Mouse (Mus musculus) heart, embryonic 13.5 days (tissue): ENCODE measurements around the gene Fbxo44. TPM values are rescaled to one million over a fixed set of nuclear protein-coding genes. Genes with fewer than 3 reads are reported as not detected.
"Not testable (repeated sequence)": the region's sequence is repeated elsewhere in the genome, so short reads cannot be mapped to it uniquely, and the experiment has no call there.

ENCODE experiments used
- ATAC-seq: fragments of 200-750 bp; cut with Nextera tagmentation; 2 replicates; pipeline ENCODE4 v1.8.0; 2017; ENCODE audit warnings: moderate TSS enrichment; ENCODE audit not compliant: insufficient number of reproducible peaks, low FRiP score, low TSS enrichment; ENCODE audit errors: extremely low read depth
- H3K27ac ChIP-seq: fragments of 300-500 bp; sonication (generic); replicated peaks from 2 replicates; pipeline ENCODE4 v1.5.1; 2015; ENCODE audit warnings: moderate library complexity, mild to moderate bottlenecking, inconsistent platforms
- H3K27me3 ChIP-seq: fragments of 300-500 bp; sonication (generic); replicated peaks from 2 replicates; pipeline ENCODE4 v1.6.1; 2015; ENCODE audit warnings: mild to moderate bottlenecking, inconsistent platforms
- H3K36me3 ChIP-seq: fragments of 300-500 bp; sonication (generic); 2 replicates; pipeline ENCODE4 v1.6.1; 2015; ENCODE audit warnings: mild to moderate bottlenecking, inconsistent platforms
- H3K4me1 ChIP-seq: fragments of 300-500 bp; sonication (generic); 2 replicates; pipeline ENCODE4 v1.6.1; 2015; ENCODE audit warnings: inconsistent platforms
- H3K4me2 ChIP-seq: fragments of 300-500 bp; sonication (generic); 2 replicates; pipeline ENCODE4 v1.6.1; 2015; ENCODE audit warnings: inconsistent platforms, mild to moderate bottlenecking, moderate library complexity
- H3K4me3 ChIP-seq: fragments of 300-500 bp; sonication (generic); 2 replicates; pipeline ENCODE4 v1.5.1; 2015; ENCODE audit warnings: moderate library complexity, mild to moderate bottlenecking, inconsistent platforms
- H3K9ac ChIP-seq: fragments of 300-500 bp; sonication (generic); 2 replicates; pipeline ENCODE4 v1.6.1; 2015; ENCODE audit warnings: inconsistent platforms, mild to moderate bottlenecking, moderate library complexity
- H3K9me3 ChIP-seq: fragments of 300-500 bp; sonication (generic); 2 replicates; pipeline ENCODE4 v1.6.1; 2016; ENCODE audit warnings: inconsistent platforms
- WGBS: fragments of 180-500 bp; shearing (Covaris S2); methylation state at CpG from one replicate; pipeline ENCODE4 v1.1.7; 2015; ENCODE audit warnings: mixed read lengths; 5-methylcytosine and 5-hydroxymethylcytosine counted together
- polyA plus RNA-seq: library from polyadenylated mRNA; unstranded; fragments of >200 nt; fragmentation: Nextera tagmentation; extraction: Ambion mirVana; gene quantifications from 2 replicates; pipeline ENCODE4 v1.2.1, GENCODE M21; 2015

Gene Fbxo44
- polyA plus RNA-seq, 1 experiment from 2014 or later = 20.9 TPM

DNA sequence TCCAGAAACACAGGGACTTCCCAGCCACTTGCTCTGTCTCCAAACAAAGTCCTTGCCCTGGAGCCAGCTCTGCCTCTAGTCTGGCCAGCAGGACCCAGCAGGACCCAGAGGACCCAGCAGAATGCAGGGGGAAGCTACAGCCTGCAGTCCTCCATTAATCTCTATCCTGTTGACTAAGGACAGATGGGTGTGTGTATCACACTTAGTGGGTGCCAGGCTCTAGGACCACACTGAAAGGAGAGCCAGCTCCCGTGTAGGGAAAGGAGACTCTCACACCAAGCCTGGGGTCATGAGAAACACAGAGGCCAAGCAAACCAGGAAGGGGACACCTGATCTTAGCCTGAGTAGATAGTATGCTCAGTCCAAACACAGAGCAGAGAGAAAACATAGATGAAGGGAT, 32.0 kb downstream of the Fbxo44 start:
- H3K4me2 ChIP-seq = no peak overlapping the region
- H3K9ac ChIP-seq = no peak overlapping the region
- H3K36me3 ChIP-seq = no peaks in the 10 kb centered on the region
- H3K4me3 ChIP-seq = no peak overlapping the region
- peaks cover 16% of the 10 kb centered on the region for H3K4me1 ChIP-seq
- H3K9me3 ChIP-seq = no peaks in the 10 kb centered on the region
- peaks cover 95% of the 10 kb centered on the region for H3K27me3 ChIP-seq
- WGBS = 53% methylated on average over 1 of the region's 1 CpGs
- H3K27ac ChIP-seq = no peak overlapping the region
- no peak for ATAC-seq

DNA sequence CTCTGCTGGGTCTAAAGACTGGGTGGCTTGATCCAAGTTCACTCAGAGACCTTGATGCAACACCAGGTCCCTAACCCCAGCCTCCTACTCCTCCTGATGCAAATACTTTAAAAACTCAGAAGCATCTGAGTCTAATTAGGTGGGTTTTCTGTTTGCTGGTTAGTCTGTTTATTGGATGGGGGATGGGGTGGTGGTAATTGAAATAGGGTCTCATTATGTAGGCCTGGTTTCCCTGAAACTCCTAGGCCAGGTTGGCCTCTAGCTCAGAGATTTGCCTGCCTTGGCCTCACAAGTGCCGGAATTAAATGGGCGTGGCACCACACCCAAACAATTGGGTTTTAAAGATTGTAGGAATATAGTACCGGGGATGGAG, 37.6 kb downstream of the Fbxo44 start:
- Histone ChIP-seq H3K36me3 (no peaks in the 10 kb centered on the region), H3K9ac (no peak overlapping the region), H3K4me3 (no peak overlapping the region), H3K27ac (no peak overlapping the region), H3K4me2 (no peak overlapping the region), H3K4me1 (no peaks in the 10 kb centered on the region), H3K27me3 (peaks cover 65% of the 10 kb centered on the region), H3K9me3 (no peaks in the 10 kb centered on the region)
- WGBS = 78% methylated on average over 3 of the region's 3 CpGs
- no peak for ATAC-seq

DNA sequence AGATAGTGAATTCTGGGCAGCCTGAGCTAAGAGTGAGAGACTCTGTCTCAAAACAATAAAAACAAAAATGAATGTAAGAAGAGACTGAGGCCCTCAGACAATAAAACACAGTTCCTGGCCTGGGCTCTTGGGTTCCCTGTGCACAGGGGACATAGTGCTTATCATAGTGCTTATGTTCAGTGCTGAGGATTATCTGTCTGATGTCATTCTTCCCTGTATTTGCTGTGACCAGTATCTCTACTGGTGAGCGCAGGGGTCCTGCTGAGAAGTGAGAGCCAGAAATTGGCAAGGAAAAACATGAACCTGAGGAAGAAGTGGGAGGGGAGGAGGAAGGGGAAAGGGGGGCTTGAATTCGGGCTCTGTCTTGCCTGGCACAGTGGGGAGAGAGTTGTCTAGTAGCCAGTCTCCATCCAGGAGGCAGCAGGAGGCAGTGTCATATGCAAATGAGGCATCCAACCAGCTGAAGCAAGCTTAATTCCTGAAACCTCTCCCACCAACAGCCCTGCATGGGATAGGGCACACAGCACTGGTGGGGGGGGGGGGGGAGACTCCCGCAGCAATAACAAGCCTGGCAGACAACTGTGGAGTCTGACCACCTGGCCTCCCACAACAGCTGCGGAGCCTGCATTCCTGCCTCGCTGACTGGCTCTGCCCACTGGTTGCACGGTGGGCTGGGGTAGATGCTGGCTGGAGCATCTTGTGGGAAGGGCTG, 38.1 kb downstream of the Fbxo44 start:
- Histone ChIP-seq H3K4me3 (no peak overlapping the region), H3K4me1 (no peaks in the 10 kb centered on the region), H3K27me3 (peaks cover 60% of the 10 kb centered on the region), H3K27ac (no peak overlapping the region), H3K4me2 (no peak overlapping the region), H3K9ac (no peak overlapping the region), H3K36me3 (no peaks in the 10 kb centered on the region), H3K9me3 (peaks cover 3% of the 10 kb centered on the region; the same call in 1 of the 2 replicates)
- ATAC-seq = no peak
- 13% methylated on average over 6 of the region's 6 CpGs for WGBS

DNA sequence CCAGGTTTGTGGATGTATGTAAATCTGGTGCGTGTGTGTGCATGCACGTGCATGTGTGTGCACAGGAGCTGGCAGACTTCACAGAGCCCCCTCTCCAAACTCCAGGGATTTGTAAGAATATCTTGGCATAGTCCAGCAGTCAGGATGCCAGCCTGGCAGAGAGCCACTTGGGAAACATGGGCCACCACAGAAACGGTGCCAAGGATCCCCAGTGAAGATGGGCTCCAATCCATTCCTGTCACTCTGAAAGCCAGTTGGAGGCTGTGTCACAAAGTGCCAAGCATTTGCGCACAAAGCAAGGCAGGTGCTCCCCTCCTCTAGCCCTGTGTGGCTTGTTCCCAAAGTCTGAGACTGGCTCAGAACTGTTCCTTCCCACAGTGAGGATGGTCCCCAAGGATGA, 38.9 kb downstream of the Fbxo44 start:
- Histone ChIP-seq H3K27me3 (peaks cover 52% of the 10 kb centered on the region), H3K4me3 (no peak overlapping the region), H3K27ac (no peak overlapping the region), H3K9ac (no peak overlapping the region), H3K36me3 (no peaks in the 10 kb centered on the region), H3K4me2 (no peak overlapping the region), H3K4me1 (no peaks in the 10 kb centered on the region), H3K9me3 (peaks cover 3% of the 10 kb centered on the region; the same call in 1 of the 2 replicates)
- 75% methylated on average over 4 of the region's 4 CpGs for WGBS
- ATAC-seq = no peak

DNA sequence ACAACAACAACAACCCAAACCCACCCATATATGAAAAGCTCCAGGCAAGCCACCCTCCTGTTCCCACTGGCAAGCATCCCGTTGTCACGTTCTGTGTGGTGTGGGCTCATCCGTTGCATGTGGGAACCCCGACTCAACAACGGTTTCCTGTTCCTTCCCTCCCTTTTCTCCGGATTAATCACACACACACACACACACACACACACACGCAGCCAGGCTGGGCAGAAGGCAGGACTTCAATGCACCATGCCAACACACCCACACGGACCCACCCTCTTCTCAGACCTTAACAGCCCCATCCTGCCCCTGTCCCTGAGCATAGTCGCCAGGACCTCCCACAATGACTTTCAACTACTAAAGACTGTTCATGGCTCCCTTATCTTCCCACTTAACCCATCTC, 39.7 kb downstream of the Fbxo44 start:
- Histone ChIP-seq H3K27ac (no peak overlapping the region), H3K27me3 (peaks cover 44% of the 10 kb centered on the region), H3K9ac (no peak overlapping the region), H3K9me3 (peaks cover 3% of the 10 kb centered on the region; the same call in 1 of the 2 replicates), H3K4me2 (no peak overlapping the region), H3K4me1 (peaks cover 3% of the 10 kb centered on the region), H3K36me3 (no peaks in the 10 kb centered on the region), H3K4me3 (no peak overlapping the region)
- 71% methylated on average over 9 of the region's 9 CpGs for WGBS
- no peak for ATAC-seq

DNA sequence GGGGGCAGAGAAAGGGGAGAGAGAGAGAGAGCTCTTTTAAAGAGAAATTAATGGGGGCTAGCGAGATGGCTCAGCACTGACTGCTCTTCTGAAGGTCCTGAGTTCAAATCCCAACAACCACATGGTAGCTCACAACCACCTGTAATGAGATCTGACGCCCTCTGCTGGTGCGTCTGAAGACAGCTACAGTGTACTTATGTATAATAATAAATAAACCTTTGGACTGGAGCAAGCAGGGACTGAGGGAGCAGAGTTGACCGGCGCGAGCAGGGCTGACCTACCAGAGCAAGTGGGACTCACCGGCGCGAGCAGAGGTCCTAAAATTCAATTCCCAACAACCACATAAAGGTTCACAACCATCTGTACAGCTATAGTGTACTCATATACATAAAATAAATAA, 40.7 kb downstream of the Fbxo44 start:
- H3K9me3 ChIP-seq, H3K9ac ChIP-seq, ATAC-seq, H3K27ac ChIP-seq, H3K36me3 ChIP-seq, H3K4me2 ChIP-seq, H3K4me3 ChIP-seq: not testable (repeated sequence)
- 76% methylated on average over 9 of the region's 9 CpGs for WGBS
- peaks cover 41% of the 10 kb centered on the region for H3K27me3 ChIP-seq
- peaks cover 10% of the 10 kb centered on the region for H3K4me1 ChIP-seq

DNA sequence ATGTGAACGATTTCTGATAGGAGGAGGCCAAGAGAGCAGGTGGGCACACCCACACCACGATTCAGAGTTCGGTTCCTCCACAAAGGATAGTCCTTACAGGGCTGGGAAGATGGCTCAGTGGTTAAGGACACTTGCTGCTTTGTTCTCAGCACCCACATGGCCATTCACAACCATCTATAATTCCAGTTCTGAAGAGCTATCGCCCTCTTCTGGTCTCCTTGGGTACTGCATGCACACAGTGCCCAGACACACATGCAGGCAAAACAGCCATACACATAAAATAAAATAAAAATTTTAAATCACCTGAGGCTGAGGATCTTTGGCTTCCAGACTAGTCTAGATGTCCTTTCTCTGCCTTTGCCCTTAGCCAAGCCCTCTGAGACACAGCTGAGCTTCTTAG, 42.9 kb downstream of the Fbxo44 start:
- peaks cover 39% of the 10 kb centered on the region for H3K27me3 ChIP-seq
- no peak overlapping the region for H3K4me2 ChIP-seq
- H3K4me3 ChIP-seq = no peak overlapping the region
- no peak overlapping the region for H3K9ac ChIP-seq
- no peak overlapping the region for H3K27ac ChIP-seq
- WGBS = 71% methylated on average over 4 of the region's 4 CpGs
- ATAC-seq = no peak
- peaks cover 3% of the 10 kb centered on the region; the same call in 1 of the 2 replicates for H3K9me3 ChIP-seq
- peaks cover 10% of the 10 kb centered on the region for H3K4me1 ChIP-seq
- H3K36me3 ChIP-seq = no peaks in the 10 kb centered on the region

DNA sequence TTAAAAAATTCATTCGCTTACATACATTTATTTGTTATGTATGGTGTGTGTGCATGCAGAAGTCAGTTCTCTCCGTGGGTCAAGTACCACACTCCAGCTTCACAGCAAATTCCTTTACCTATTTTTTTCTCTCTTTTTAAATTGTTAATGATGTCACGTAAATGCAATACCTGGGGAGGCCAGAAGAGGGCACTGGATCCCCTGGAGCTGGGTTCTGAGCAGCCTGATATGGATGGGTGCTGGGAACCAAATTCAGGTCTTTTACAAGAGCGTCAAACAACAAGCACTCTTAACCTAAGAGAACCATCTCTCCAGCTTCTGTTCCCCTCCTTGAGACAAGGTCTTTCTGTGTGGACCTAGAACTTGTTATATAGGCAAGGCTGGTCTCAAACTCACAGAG, 43.6 kb downstream of the Fbxo44 start:
- H3K9me3 ChIP-seq = peaks cover 3% of the 10 kb centered on the region; the same call in 1 of the 2 replicates
- no peak for ATAC-seq
- 78% methylated on average over 4 of the region's 4 CpGs for WGBS

DNA sequence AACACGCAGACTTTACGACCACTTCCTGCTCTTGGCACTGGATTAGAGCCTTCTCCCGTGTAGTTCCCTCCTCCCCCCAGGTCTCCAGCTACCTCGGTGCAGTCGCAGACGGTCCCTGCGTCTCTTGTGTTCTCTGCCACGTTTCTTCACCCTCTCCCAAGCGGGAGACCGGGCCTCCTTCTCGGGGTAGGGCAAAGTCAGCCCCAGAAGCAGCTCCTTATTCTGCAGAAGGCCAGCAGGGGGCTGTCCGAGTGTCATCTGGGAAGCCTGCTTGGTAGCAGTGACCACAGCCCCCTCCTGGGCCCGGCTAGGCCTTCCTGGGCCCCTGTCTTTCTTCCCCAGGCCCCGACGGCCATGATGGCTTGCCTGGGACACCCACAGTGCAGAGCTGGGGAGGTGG, 44.8 kb downstream of the Fbxo44 start:
- Histone ChIP-seq H3K27me3 (peaks cover 27% of the 10 kb centered on the region), H3K36me3 (no peaks in the 10 kb centered on the region), H3K9ac (peak overlapping the region; percentile 44; the same call in 1 of the 2 replicates), H3K4me1 (peaks cover 10% of the 10 kb centered on the region), H3K4me2 (peak overlapping the region; percentile 46), H3K9me3 (peaks cover 3% of the 10 kb centered on the region; the same call in 1 of the 2 replicates), H3K27ac (no peak overlapping the region), H3K4me3 (peak overlapping the region; percentile 2; the same call in 1 of the 2 replicates)
- WGBS = 3% methylated on average over 15 of the region's 15 CpGs
- ATAC-seq = no peak

More for the DNA sequence above, 43.6 kb downstream of the Fbxo44 start:
- no peak overlapping the region for H3K4me2 ChIP-seq
- peaks cover 34% of the 10 kb centered on the region for H3K27me3 ChIP-seq
- no peak overlapping the region for H3K27ac ChIP-seq
- H3K4me1 ChIP-seq = peaks cover 10% of the 10 kb centered on the region
- no peaks in the 10 kb centered on the region for H3K36me3 ChIP-seq
- no peak overlapping the region for H3K4me3 ChIP-seq
- no peak overlapping the region for H3K9ac ChIP-seq

DNA sequence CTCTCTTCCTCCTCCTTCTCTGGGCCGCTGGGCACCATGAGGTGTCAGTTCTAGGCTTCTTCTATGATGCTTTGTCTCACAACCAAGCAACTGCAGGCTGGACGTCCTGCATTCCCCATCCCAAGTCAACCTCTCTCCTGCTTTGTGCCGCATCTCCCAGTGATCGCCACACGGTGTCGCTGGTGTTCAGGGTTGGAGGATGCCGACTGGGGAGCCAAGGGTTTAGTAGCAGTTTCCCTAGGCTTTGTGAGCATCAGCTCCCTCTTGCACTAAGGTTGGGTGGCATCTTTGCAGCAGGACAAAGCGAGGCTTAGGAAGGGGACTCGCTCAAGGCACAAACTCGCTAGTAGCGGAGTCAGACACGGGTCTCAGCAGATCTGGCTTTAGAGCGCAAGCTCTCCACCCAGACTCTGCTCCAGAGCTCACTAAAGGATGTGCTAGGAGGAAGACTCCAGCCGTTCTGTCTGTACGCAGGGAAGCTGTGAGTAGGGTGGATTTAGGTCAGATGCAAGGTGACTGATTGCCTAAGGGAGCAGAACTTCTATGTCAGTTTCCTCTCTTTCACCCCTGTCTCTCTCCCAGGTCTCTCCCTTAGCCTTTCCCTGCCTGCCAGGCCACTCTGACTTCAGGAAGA, 45.4 kb downstream of the Fbxo44 start:
- peak overlapping the region; percentile 44; the same call in 1 of the 2 replicates for H3K9ac ChIP-seq
- no peaks in the 10 kb centered on the region for H3K36me3 ChIP-seq
- ATAC-seq = no peak
- peak overlapping the region; percentile 46 for H3K4me2 ChIP-seq
- WGBS = 5% methylated on average over 15 of the region's 15 CpGs
- no peak overlapping the region for H3K27ac ChIP-seq
- H3K4me3 ChIP-seq = no peak overlapping the region
- H3K4me1 ChIP-seq = peaks cover 10% of the 10 kb centered on the region
- H3K27me3 ChIP-seq = peaks cover 27% of the 10 kb centered on the region
- H3K9me3 ChIP-seq = peaks cover 3% of the 10 kb centered on the region; the same call in 1 of the 2 replicates

DNA sequence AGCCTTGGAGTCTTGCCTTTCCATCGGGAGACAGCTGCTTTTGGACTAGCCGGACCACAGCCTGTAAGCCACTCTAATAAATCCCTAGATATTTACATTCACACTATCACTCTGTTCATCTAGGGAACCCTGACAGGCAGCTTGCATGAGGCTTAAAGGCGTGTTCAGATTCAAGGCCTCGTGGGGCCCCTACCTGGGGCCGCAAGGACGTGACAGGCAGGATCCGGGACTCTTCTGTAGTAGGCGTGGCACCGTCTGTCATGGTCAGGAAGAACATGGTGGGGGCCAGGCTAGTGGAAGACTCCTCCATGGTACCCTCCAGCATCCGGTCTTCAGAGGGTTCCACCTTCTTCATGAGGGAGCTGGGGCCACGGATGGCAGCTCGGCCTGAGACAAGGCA, 47.8 kb downstream of the Fbxo44 start:
- no peak for ATAC-seq
- Histone ChIP-seq H3K4me3 (no peak overlapping the region), H3K9ac (no peak overlapping the region), H3K36me3 (no peaks in the 10 kb centered on the region), H3K4me1 (peaks cover 28% of the 10 kb centered on the region), H3K4me2 (no peak overlapping the region), H3K9me3 (peaks cover 3% of the 10 kb centered on the region; the same call in 1 of the 2 replicates), H3K27ac (no peak overlapping the region), H3K27me3 (peaks cover 29% of the 10 kb centered on the region)
- WGBS = 78% methylated on average over 12 of the region's 12 CpGs

DNA sequence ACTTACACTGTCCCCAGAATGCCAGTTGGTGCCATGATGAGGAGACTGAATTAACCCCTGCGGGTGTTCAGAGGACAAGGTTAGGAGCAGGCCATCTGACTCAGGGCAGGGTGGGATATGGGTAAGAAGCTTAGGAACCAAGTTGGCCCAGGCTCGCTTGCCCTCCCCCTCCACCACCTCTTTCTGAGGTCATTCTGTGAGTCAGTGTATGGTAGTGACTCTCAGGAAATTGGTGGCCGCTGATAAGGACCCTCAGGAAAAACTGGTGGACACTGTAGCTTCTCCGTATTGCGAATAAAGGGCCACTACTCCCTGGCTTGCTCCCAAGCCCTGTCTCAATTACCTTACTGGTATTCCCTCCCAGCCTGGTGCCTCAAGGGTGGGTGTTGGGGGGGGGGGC, 51.1 kb downstream of the Fbxo44 start:
- Histone ChIP-seq H3K4me2 (no peak overlapping the region), H3K27ac (no peak overlapping the region), H3K27me3 (peaks cover 24% of the 10 kb centered on the region), H3K9me3 (no peaks in the 10 kb centered on the region), H3K4me3 (no peak overlapping the region), H3K4me1 (peaks cover 27% of the 10 kb centered on the region), H3K9ac (no peak overlapping the region), H3K36me3 (no peaks in the 10 kb centered on the region)
- no peak for ATAC-seq
- 42% methylated on average over 5 of the region's 5 CpGs for WGBS
